In the genomic region with DNA sequence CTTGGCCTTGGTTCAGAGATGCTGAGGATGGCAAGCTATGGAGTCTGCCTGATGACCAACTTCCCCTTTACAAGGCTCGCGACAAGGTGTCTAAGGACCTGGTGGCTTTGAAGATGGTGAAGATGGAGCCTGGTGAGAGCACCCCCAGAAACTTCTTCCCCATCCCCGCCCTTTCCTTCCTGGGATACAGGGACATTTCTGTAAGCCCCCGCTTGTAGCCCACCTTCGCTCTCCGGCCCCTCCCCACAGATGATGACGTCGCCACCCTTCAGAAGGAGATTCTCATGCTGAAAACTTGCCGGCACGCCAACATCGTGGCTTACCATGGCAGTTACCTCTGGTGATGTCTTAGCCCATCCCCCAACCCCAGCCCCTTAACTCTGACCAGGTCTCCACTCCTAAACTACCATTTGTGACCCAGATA, we compare ENCODE assay signal across 8 mouse cellular contexts. TPM values are rescaled to one million over a fixed set of nuclear protein-coding genes. Genes with fewer than 3 reads are reported as not detected.
A peak's percentile ranks its signal among the peaks of the same experiment; 100 is the strongest.
DNase-seq lines count a peak whose midpoint lies in the region; ATAC-seq lines count a peak whose summit lies in the region.

No protein-coding gene starts in this region.

- peak overlapping the region; percentile 91; the same call in 1 of the 2 replicates for H3K27ac ChIP-seq in kidney, embryonic 15.5 days

- H3K4me1 ChIP-seq in kidney, embryonic 15.5 days: peaks cover 26% of the 10 kb centered on the region

- H3K9ac ChIP-seq in kidney, embryonic 15.5 days: peak overlapping the region; percentile 57; the same call in 1 of the 2 replicates

- DNase-seq in kidney, adult 18-20 months: no peak
- DNase-seq in MN1 (ENCODE audit: low spot score): peak; percentile 35
- DNase-seq in induced T-regulatory cell, adult 2 months (ENCODE audit: low read depth): peak; percentile 65
- DNase-seq in spleen, postnatal 10 days (ENCODE audit: low spot score in 2 of 2): peak; percentile 39 to 59
- no peak for DNase-seq in layer of hippocampus, adult 9-10 months (ENCODE audit: low spot score)
- no peak for DNase-seq in urinary bladder, postnatal 10 days (ENCODE audit: low spot score)
- DNase-seq in adrenal gland, postnatal 10 days: no peak

- WGBS in kidney, embryonic 15.5 days: 77% methylated on average over 11 of the region's 11 CpGs

- H3K27me3 ChIP-seq in kidney, embryonic 15.5 days: no peaks in the 10 kb centered on the region

- peaks cover 18% of the 10 kb centered on the region for H3K36me3 ChIP-seq in kidney, embryonic 15.5 days

- H3K4me2 ChIP-seq in kidney, embryonic 15.5 days: peak overlapping the region; percentile 76

- H3K4me3 ChIP-seq in kidney, embryonic 15.5 days (replicated peaks): peak overlapping the region; percentile 68

- ATAC-seq in kidney, embryonic 15.5 days (replicated peaks; ENCODE audit: low FRiP score): no peak

- no peaks in the 10 kb centered on the region for H3K9me3 ChIP-seq in kidney, embryonic 15.5 days (replicated peaks)

RNA-seq across cellular contexts. Expression of a gene that starts 1.3 kb away (rescaled TPM):
- polyA plus RNA-seq in kidney, embryonic 15.5 days (2015; fragmentation: Nextera tagmentation; extraction: Ambion mirVana): 9.0 and 9.6 TPM in 2 replicates
- 1 to 10 TPM; 3.3 to 4.9 TPM for total RNA-seq in adrenal gland, postnatal 10 days (2021)

RNA-seq across cellular contexts. Expression of a gene that starts 1.5 kb away (rescaled TPM):
- polyA plus RNA-seq in kidney, embryonic 15.5 days (2015; fragmentation: Nextera tagmentation; extraction: Ambion mirVana): 401 and 402 TPM in 2 replicates
- 100 to 1,000 TPM; 240 to 250 TPM for total RNA-seq in adrenal gland, postnatal 10 days (2021)

RNA-seq across cellular contexts. Expression of a gene that starts 21.0 kb away (rescaled TPM):
- polyA plus RNA-seq in kidney, embryonic 15.5 days (2015; fragmentation: Nextera tagmentation; extraction: Ambion mirVana): 288 and 312 TPM in 2 replicates
- 100 to 1,000 TPM; 236 to 261 TPM for total RNA-seq in adrenal gland, postnatal 10 days (2021)

Comparison
In these comparisons a context has a peak if more than half of its experiments do, and no peak if none do; other contexts are left out.
1. DNase-seq: peak in MN1 (single experiment), induced T-regulatory cell, adult 2 months (single experiment) and spleen, postnatal 10 days (2 of 2); none in kidney, adult 18-20 months (single experiment), layer of hippocampus, adult 9-10 months (single experiment), urinary bladder, postnatal 10 days (single experiment) and adrenal gland, postnatal 10 days (single experiment).